Mouse (Mus musculus): ENCODE results near the gene 4933411K16Rik.
A peak's percentile ranks its signal among the peaks of the same experiment; 100 is the strongest.

4933411K16Rik gene

GRCm38 (mm10) chr19:42035456-42036248 is 16.4 kb upstream of the 4933411K16Rik start, which contains the start of gene Ankrd2:
Ankrd2 (plus strand) TSS chr19:42036000.
- DNase-seq (ENCODE audit: low spot score in 2 of 2), result peak; percentile 70 to 71

- DNase-seq (ENCODE audit: low spot score in 2 of 2), result no peak
Measured at GRCm38 (mm10) chr19:42036357-42036756, 15.7 kb upstream of the 4933411K16Rik start.

GRCm38 (mm10) chr19:42037167-42037702 is 14.8 kb upstream of the 4933411K16Rik start:
- DNase-seq (ENCODE audit: low spot score in 2 of 2), result no peak

GRCm38 (mm10) chr19:42038310-42038709 is 13.7 kb upstream of the 4933411K16Rik start:
- DNase-seq (ENCODE audit: low spot score in 2 of 2), result no peak

- DNase-seq (ENCODE audit: low spot score in 2 of 2), result no peak
Measured at GRCm38 (mm10) chr19:42043988-42044387, 8.1 kb upstream of the 4933411K16Rik start.

GRCm38 (mm10) chr19:42045269-42046102 is 6.6 kb upstream of the 4933411K16Rik start, which contains the start of gene Hoga1:
Hoga1 (plus strand) TSS chr19:42045610.
- peak; percentile 34 to 58 for DNase-seq (ENCODE audit: low spot score in 2 of 2)

GRCm38 (mm10) chr19:42050251-42050650 is 1.8 kb upstream of the 4933411K16Rik start:
- no peak for DNase-seq (ENCODE audit: low spot score in 2 of 2)

GRCm38 (mm10) chr19:42051351-42051750 is 697 bp upstream of the 4933411K16Rik start:
- no peak for DNase-seq (ENCODE audit: low spot score in 2 of 2)

GRCm38 (mm10) chr19:42054255-42054654 is 2.2 kb downstream of the 4933411K16Rik start:
- DNase-seq (ENCODE audit: low spot score in 2 of 2), result no peak

GRCm38 (mm10) chr19:42055881-42056280 is 3.8 kb downstream of the 4933411K16Rik start:
- DNase-seq (ENCODE audit: low spot score in 2 of 2), result no peak

GRCm38 (mm10) chr19:42056719-42057409 is 4.8 kb downstream of the 4933411K16Rik start:
- no peak for DNase-seq (ENCODE audit: low spot score in 2 of 2)

- DNase-seq (ENCODE audit: low spot score in 2 of 2), result no peak
Measured at GRCm38 (mm10) chr19:42058426-42058825, 6.4 kb downstream of the 4933411K16Rik start.

GRCm38 (mm10) chr19:42061443-42061842 is 9.4 kb downstream of the 4933411K16Rik start:
- no peak for DNase-seq (ENCODE audit: low spot score in 2 of 2)

- no peak for DNase-seq (ENCODE audit: low spot score in 2 of 2)
Measured at GRCm38 (mm10) chr19:42068441-42069240, 16.6 kb downstream of the 4933411K16Rik start.

- no peak for DNase-seq (ENCODE audit: low spot score in 2 of 2)
Measured at GRCm38 (mm10) chr19:42069241-42069525, 17.1 kb downstream of the 4933411K16Rik start.

- DNase-seq (ENCODE audit: low spot score in 2 of 2), result no peak
Measured at GRCm38 (mm10) chr19:42071221-42071620, 19.2 kb downstream of the 4933411K16Rik start.

GRCm38 (mm10) chr19:42071886-42072608 is 20.0 kb downstream of the 4933411K16Rik start:
- no peak for DNase-seq (ENCODE audit: low spot score in 2 of 2)

- no peak for DNase-seq (ENCODE audit: low spot score in 2 of 2)
Measured at GRCm38 (mm10) chr19:42072802-42073201, 20.8 kb downstream of the 4933411K16Rik start.

- no peak for DNase-seq (ENCODE audit: low spot score in 2 of 2)
Measured at GRCm38 (mm10) chr19:42075051-42075450, 23.0 kb downstream of the 4933411K16Rik start.

- no peak for DNase-seq (ENCODE audit: low spot score in 2 of 2)
Measured at GRCm38 (mm10) chr19:42075992-42076391, 23.9 kb downstream of the 4933411K16Rik start.
